Comparison of ENCODE assay signal across 20 mouse cellular contexts in genomic region chr8:10702755-10703154, GRCm38 (mm10).
DNase-seq lines count a peak whose midpoint lies in the region; ATAC-seq and TF ChIP-seq lines count a peak whose summit lies in the region.
"Had no signal": no experiment of that assay in that cellular context is flagged by ENCODE, and none has a peak within 500 bp of the region (broad histone marks: within the 10 kb centered on the region; RNA-seq: fewer than 3 reads in every experiment).

No protein-coding gene starts in this region.

- TF ChIP-seq CTCF in hindbrain, postnatal 0 days (IDR thresholded peaks at IDR 0.05; ENCODE audit: low read depth): no peak
- TF ChIP-seq CTCF in midbrain, postnatal 0 days (IDR thresholded peaks at IDR 0.05): no peak

- H3K9me3 ChIP-seq in forebrain, embryonic 13.5 days (replicated peaks): no peaks in the 10 kb centered on the region
- H3K9me3 ChIP-seq in forebrain, embryonic 14.5 days (replicated peaks; ENCODE audit: control insufficient read depth, low read length): no peaks in the 10 kb centered on the region
- H3K9me3 ChIP-seq in hindbrain, embryonic 14.5 days (ENCODE audit: control insufficient read depth, low read length): no peaks in the 10 kb centered on the region
- no peaks in the 10 kb centered on the region for H3K9me3 ChIP-seq in hindbrain, postnatal 0 days (ENCODE audit: low read length)
- no peaks in the 10 kb centered on the region for H3K9me3 ChIP-seq in midbrain, embryonic 12.5 days
- no peaks in the 10 kb centered on the region for H3K9me3 ChIP-seq in midbrain, postnatal 0 days (ENCODE audit: low read length)
- H3K9me3 ChIP-seq: G1E had no signal

- ATAC-seq in forebrain, embryonic 13.5 days: no peak
- no peak for ATAC-seq in forebrain, embryonic 14.5 days
- no peak for ATAC-seq in hindbrain, embryonic 14.5 days (ENCODE audit: low FRiP score)
- ATAC-seq in hindbrain, postnatal 0 days: no peak
- no peak for ATAC-seq in midbrain, embryonic 12.5 days (ENCODE audit: low FRiP score, low read depth)
- ATAC-seq in midbrain, postnatal 0 days (ENCODE audit: low FRiP score): no peak
- ATAC-seq: forebrain, postnatal 0 days; Patski had no signal

- peaks cover 34% of the 10 kb centered on the region for H3K4me1 ChIP-seq in forebrain, embryonic 13.5 days
- H3K4me1 ChIP-seq in forebrain, embryonic 14.5 days (ENCODE audit: control insufficient read depth, insufficient read depth, low read length): peaks cover 17% of the 10 kb centered on the region
- H3K4me1 ChIP-seq in hindbrain, embryonic 14.5 days (replicated peaks; ENCODE audit: control insufficient read depth, insufficient read depth, low read length): peaks cover 15% of the 10 kb centered on the region
- no peaks in the 10 kb centered on the region for H3K4me1 ChIP-seq in hindbrain, postnatal 0 days (ENCODE audit: insufficient read depth, low read length)
- peaks cover 33% of the 10 kb centered on the region for H3K4me1 ChIP-seq in midbrain, embryonic 12.5 days
- 0 out of 2 replicates have a peak, but pooled peaks cover 4% of the 10 kb centered on the region for H3K4me1 ChIP-seq in midbrain, postnatal 0 days (ENCODE audit: insufficient read depth, low read length)

- no peak overlapping the region for H3K4me3 ChIP-seq in forebrain, embryonic 13.5 days
- no peak overlapping the region for H3K4me3 ChIP-seq in forebrain, embryonic 14.5 days (ENCODE audit: low read depth, low read length)
- no peak overlapping the region for H3K4me3 ChIP-seq in hindbrain, embryonic 14.5 days (replicated peaks; ENCODE audit: low read length)
- H3K4me3 ChIP-seq in hindbrain, postnatal 0 days (ENCODE audit: low read length): no peak overlapping the region
- H3K4me3 ChIP-seq in midbrain, embryonic 12.5 days: no peak overlapping the region
- H3K4me3 ChIP-seq in midbrain, postnatal 0 days (ENCODE audit: low read depth, low read length): no peak overlapping the region
- H3K4me3 ChIP-seq: gastrocnemius, adult 2 months had no signal

- H3K9ac ChIP-seq in forebrain, embryonic 13.5 days: no peak overlapping the region
- H3K9ac ChIP-seq in forebrain, embryonic 14.5 days (ENCODE audit: low read length): no peak overlapping the region
- H3K9ac ChIP-seq in hindbrain, embryonic 14.5 days: no peak overlapping the region
- H3K9ac ChIP-seq in hindbrain, postnatal 0 days (replicated peaks; ENCODE audit: low read length): no peak overlapping the region
- H3K9ac ChIP-seq in midbrain, embryonic 12.5 days (replicated peaks): no peak overlapping the region
- H3K9ac ChIP-seq in midbrain, postnatal 0 days (replicated peaks; ENCODE audit: low read length, poor library complexity, severe bottlenecking): no peak overlapping the region
- H3K9ac ChIP-seq: forebrain, postnatal 0 days had no signal

- no peak for DNase-seq in forebrain, embryonic 14.5 days (ENCODE audit: low spot score)
- no peak for DNase-seq in hindbrain, embryonic 14.5 days (ENCODE audit: low spot score)
- no peak for DNase-seq in hindbrain, postnatal 0 days (ENCODE audit: low spot score)
- no peak for DNase-seq in midbrain, postnatal 0 days (ENCODE audit: low spot score)
- DNase-seq in layer of hippocampus, postnatal 10 days (ENCODE audit: low spot score in 2 of 2): no peak
- DNase-seq: adrenal gland, postnatal 10 days; adrenal gland, postnatal 36 days; B cell, adult 2 months; cerebellum, adult 18-20 months; cerebellum, adult 9-10 months; forebrain, postnatal 0 days; gastrocnemius, adult 2 months; gastrocnemius, postnatal 14 days; heart, adult 11 months had no signal

- 91% methylated on average over 7 of the region's 7 CpGs for WGBS in forebrain, embryonic 13.5 days
- 86% methylated on average over 7 of the region's 7 CpGs for WGBS in forebrain, embryonic 14.5 days
- 95% methylated on average over 7 of the region's 7 CpGs for WGBS in hindbrain, embryonic 14.5 days
- WGBS in hindbrain, postnatal 0 days: 91% methylated on average over 7 of the region's 7 CpGs
- 95% methylated on average over 7 of the region's 7 CpGs for WGBS in midbrain, embryonic 12.5 days
- 90% methylated on average over 7 of the region's 7 CpGs for WGBS in midbrain, postnatal 0 days

- H3K27me3 ChIP-seq in forebrain, embryonic 13.5 days: peaks cover 6% of the 10 kb centered on the region; the same call in 1 of the 2 replicates
- H3K27me3 ChIP-seq in forebrain, embryonic 14.5 days (replicated peaks; ENCODE audit: control insufficient read depth, insufficient read depth, low read length): no peaks in the 10 kb centered on the region
- no peaks in the 10 kb centered on the region for H3K27me3 ChIP-seq in hindbrain, embryonic 14.5 days (ENCODE audit: control insufficient read depth, insufficient read depth, low read length)
- H3K27me3 ChIP-seq in hindbrain, postnatal 0 days (ENCODE audit: insufficient read depth, low read length): no peaks in the 10 kb centered on the region
- H3K27me3 ChIP-seq in midbrain, embryonic 12.5 days: no peaks in the 10 kb centered on the region
- H3K27me3 ChIP-seq in midbrain, postnatal 0 days (ENCODE audit: insufficient read depth, low read length): no peaks in the 10 kb centered on the region
- H3K27me3 ChIP-seq: CH12.LX had no signal

- H3K27ac ChIP-seq in forebrain, embryonic 13.5 days: peak overlapping the region; percentile 36; the same call in 1 of the 2 replicates
- no peak overlapping the region for H3K27ac ChIP-seq in forebrain, embryonic 14.5 days (ENCODE audit: low read depth, low read length)
- 0 out of 2 replicates have a peak overlapping the region, but pooled peaks have one; percentile 26 for H3K27ac ChIP-seq in hindbrain, embryonic 14.5 days
- H3K27ac ChIP-seq in hindbrain, postnatal 0 days: no peak overlapping the region
- H3K27ac ChIP-seq in midbrain, embryonic 12.5 days (replicated peaks): 0 out of 2 replicates have a peak overlapping the region, but pooled peaks have one; percentile 73
- H3K27ac ChIP-seq in midbrain, postnatal 0 days (ENCODE audit: low read depth, low read length): no peak overlapping the region
- H3K27ac ChIP-seq: gastrocnemius, adult 2 months had no signal

- 0 out of 2 replicates have a peak overlapping the region, but pooled peaks have one; percentile 38 for H3K4me2 ChIP-seq in forebrain, embryonic 13.5 days
- no peak overlapping the region for H3K4me2 ChIP-seq in forebrain, embryonic 14.5 days (ENCODE audit: low read length)
- H3K4me2 ChIP-seq in hindbrain, embryonic 14.5 days (replicated peaks): no peak overlapping the region
- no peak overlapping the region for H3K4me2 ChIP-seq in hindbrain, postnatal 0 days (ENCODE audit: low read depth, low read length)
- no peak overlapping the region for H3K4me2 ChIP-seq in midbrain, embryonic 12.5 days (replicated peaks)
- H3K4me2 ChIP-seq in midbrain, postnatal 0 days (ENCODE audit: low read depth, low read length, poor library complexity, severe bottlenecking): no peak overlapping the region
- H3K4me2 ChIP-seq: heart, embryonic 11.5 days had no signal

- no peaks in the 10 kb centered on the region for H3K36me3 ChIP-seq in forebrain, embryonic 13.5 days (ENCODE audit: poor library complexity, severe bottlenecking)
- H3K36me3 ChIP-seq in forebrain, embryonic 14.5 days (ENCODE audit: control insufficient read depth, insufficient read depth, low read length): no peaks in the 10 kb centered on the region
- H3K36me3 ChIP-seq in hindbrain, embryonic 14.5 days (replicated peaks; ENCODE audit: control insufficient read depth, insufficient read depth): no peaks in the 10 kb centered on the region
- no peaks in the 10 kb centered on the region for H3K36me3 ChIP-seq in hindbrain, postnatal 0 days (ENCODE audit: insufficient read depth, low read length)
- H3K36me3 ChIP-seq in midbrain, embryonic 12.5 days: no peaks in the 10 kb centered on the region
- no peaks in the 10 kb centered on the region for H3K36me3 ChIP-seq in midbrain, postnatal 0 days (ENCODE audit: insufficient read depth, low read length)
- H3K36me3 ChIP-seq: G1E had no signal

Comparison
In these comparisons a context has a peak if more than half of its experiments do, and no peak if none do; other contexts are left out.
1. H3K27ac ChIP-seq: peak in forebrain, embryonic 13.5 days (single experiment), hindbrain, embryonic 14.5 days (single experiment) and midbrain, embryonic 12.5 days (single experiment); none in forebrain, embryonic 14.5 days (single experiment), hindbrain, postnatal 0 days (single experiment) and midbrain, postnatal 0 days (single experiment).